Mouse (Mus musculus): ENCODE data around the gene Fbln1.
A peak's percentile ranks its signal among the peaks of the same experiment; 100 is the strongest.
"Not testable (repeated sequence)": the region's sequence is repeated elsewhere in the genome, so short reads cannot be mapped to it uniquely, and the experiment has no call there.

Fbln1 gene

DNA sequence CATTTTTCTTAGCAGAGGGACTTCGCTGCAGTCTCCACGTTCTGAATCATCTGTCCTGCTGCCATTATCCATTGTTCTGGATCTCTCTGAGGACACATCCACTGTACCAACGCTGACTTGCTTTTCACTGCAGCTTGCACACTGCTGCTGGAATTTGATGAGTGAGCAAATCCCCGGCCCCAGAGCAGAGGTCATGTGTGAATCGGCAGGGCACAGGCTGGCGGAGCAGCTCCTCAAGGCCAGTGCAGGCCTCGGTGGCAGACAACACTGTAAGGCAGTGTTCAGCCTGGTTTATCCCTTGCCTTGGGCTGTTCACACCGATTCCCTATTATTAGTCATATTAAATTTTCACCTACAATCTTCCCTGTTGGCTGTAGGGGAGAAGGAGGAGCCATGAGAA lies 89.8 kb downstream of the Fbln1 start:
- DNase-seq (ENCODE audit: low spot score in 2 of 2), result no peak

DNA sequence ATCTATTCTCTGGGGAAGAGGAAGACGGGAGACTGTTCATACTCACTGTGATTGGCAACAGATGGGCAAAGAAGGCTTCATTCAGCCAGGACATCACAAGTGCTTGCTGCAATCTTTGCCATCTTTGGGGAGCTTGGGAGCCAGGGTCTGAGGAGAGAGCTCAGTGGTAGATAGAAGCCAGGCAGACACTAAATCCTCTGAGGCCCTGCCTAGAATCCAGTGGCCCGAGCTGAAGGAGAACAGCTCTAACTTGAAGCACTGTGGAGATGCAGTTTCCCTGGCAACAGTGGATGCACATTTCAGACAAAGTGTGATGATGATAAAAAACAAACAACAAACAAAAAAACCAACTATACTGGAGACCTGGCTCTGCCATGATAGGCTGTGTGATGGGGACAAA lies 90.2 kb downstream of the Fbln1 start:
- no peak for DNase-seq (ENCODE audit: low spot score in 2 of 2)

DNA sequence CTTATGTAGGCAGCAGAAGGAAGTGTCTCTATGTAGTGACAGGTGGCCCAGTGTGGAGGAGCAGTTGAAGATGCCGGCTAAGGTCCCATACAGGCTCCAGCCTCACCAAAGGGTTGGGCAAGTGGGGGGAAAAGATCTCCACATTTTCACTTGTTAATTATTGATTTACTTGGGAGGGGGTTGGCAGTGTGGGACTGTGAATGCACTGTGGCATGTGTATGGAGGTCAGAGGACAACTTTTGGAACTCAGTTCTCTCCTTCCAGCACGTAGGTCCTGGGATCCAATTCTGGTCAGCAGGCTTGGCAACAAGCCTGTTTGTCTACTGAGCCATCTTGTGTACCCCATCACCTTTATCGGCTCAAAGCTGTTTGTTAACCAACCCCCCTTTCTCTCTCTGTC lies 90.8 kb downstream of the Fbln1 start:
- no peak for DNase-seq (ENCODE audit: low spot score in 2 of 2)

DNA sequence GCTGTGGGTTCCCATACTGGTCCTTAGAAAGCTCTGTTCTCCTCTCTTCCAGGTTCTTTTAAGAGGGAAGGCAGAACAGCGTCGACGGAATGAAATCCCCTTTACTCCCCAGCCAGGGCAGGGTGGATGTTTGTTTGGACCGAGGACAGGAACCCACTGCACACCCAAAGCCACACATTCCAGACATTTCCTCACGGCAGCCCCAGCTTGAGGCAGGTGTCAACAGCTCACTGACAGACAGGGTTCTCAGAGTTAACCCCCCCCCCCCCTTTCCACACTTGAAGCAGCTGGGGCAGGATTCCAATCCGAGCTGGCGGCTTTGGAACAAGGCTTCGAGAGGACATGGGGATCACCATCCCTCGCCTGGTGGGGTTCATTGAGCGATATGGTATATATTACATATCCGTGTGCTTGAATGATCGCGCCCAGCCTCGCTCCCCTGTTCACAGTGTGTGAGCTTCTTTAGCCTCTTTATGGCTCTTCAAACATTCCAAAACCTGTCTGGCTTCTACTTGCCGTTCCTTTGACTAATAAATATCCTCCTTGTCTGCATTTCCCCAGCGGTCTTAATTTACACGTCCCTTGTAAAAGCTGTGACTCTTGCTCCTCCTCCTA lies 92.5 kb downstream of the Fbln1 start:
- DNase-seq (ENCODE audit: low spot score in 2 of 2), result no peak

DNA sequence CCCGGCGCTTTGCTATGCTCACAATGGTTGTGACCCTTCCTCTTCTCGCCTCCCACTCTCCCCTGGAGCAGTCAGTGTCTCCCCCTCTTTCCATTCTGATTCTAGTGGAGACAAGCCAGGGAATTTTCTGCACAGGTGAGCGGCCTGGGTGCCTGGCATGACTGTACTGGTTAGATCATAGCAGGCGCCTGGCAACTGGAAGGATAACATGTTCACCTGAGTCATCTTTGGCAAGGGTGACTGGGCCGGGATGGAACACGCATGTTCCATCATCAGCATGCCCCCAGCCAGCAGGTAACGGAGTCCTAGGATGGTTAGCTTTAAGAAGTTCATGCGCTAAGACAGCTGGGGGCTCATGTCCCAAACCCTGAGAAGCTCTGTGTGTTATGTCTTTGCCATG lies 93.2 kb downstream of the Fbln1 start:
- DNase-seq (ENCODE audit: low spot score in 2 of 2), result no peak

DNA sequence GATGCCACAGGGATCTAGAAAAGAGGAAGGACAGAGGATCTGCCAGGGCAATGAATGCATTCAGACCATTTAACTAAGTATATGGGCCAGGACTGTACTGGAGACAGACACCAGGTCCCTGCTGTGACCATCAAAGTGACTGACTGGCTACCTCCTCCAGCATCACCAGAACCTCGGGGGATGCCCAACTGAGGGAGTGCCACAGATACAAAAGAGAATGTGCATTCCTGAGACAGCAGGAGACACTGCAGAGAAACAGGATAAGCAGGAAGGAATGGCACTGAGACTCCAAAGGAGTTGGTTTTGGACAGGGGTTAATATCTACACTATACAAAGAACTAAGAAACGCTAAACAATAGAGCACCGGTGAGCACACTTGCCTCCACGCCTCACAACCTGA lies 97.5 kb downstream of the Fbln1 start:
- no peak for DNase-seq (ENCODE audit: low spot score in 2 of 2)

DNA sequence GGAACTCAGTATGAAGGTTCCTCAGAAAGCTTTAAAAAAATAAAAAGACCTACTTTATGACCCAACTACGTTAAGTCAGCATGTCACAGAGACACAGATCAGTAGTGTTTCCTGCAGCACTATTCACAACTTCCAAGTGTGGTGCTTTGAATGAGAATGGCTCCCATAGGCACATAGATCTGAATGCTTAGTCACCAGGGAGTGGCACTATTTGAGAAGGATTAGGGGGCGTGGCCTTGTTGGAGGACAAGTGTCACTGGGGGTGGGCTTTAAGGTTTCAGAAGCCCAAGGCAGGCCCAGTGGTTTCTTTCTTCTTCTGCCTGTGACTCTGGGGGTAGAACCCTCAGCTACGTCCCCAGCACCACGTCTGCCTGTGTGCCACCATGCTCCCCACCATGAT lies 98.2 kb downstream of the Fbln1 start:
- DNase-seq (ENCODE audit: low spot score in 2 of 2), result no peak

DNA sequence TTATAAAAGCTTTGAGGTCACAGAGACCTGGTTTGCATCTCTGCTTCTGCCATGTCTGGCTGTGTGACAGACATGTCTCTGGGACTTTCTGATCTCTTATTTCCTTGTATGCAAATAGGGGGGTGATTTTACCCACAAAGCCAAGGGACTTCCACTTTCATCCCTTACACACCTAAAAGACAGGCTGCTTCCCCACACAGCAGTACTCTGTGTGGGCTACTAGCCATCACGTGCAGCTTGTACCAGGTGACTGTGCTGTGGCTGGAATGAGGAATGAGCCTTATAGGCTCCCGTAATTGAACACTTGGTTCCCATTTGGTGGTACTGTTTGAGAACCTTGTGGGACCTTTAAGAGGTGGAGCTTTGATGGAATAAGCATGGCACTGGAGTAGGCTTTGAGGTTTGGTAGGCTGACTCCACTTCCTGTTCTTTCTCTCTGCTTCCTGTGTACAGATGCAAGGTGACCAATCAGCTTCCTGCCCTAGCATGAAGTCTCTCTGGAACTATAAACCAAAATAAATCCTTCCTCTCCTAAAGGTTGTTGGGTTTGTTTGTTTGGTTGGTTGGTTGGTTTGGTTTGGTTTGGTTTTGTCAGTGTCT lies 101.4 kb downstream of the Fbln1 start:
- no peak for DNase-seq (ENCODE audit: low spot score in 2 of 2)

DNA sequence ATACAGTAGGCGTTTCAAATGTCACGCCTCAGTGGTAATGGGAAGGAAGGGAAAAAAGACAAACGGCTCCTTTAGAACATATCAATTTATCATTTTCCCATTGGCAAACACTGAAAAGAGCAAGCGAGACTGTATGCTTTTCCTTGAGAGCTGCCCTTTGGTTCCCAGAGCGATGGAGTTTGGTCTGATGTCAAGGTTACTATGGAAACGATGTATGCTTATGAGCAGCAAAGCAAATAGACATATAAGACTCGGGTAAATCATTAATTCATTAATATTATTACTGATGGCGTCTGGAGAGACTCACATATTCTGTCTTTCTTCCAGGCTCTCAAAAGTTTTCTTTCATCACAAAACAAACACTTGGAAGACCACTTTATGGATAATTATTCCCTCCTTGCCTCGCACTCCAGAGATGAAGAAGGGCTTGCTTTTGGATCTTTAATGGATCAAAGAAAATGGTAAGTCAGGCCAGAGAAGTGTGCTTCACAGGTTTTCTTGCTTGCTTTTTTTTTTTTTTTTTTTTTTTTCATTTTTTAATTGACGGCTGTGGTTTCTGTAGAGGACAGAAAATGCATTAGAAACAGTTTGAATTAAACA lies 105.4 kb downstream of the Fbln1 start:
- no peak for DNase-seq (ENCODE audit: low spot score in 2 of 2)

DNA sequence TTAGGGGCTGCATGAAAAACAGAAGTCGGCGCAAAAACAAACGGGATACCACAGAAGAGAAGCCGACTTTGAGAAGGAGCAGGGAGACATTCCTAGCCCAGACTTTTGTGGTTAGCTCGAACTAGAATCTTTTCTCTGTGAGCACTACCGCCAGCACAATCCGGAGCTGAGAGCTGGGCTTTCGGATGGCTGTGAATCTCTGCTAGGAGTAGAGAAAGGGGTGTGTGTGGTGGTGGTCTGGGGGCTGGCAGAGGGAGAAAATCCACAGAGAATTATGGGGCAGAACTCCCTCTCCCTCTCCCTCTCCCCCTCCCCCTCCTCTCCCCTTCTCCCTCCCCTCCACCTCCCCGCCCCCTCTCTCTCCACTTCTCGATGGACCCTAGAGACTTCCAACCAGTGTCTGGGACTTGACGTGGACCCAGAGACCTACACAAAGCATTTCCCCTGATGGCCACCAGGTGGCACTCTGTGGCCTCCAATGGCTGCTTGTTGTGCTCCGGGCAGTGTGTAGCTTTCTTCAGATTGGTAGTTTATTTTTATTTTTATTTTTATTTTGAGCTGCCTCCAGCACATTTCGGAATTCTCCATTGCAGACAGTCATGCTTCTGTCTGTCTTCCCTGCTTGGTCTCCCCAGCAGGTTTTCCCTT lies 109.8 kb downstream of the Fbln1 start:
- DNase-seq (ENCODE audit: low spot score in 2 of 2), result peak; percentile 30 to 68

DNA sequence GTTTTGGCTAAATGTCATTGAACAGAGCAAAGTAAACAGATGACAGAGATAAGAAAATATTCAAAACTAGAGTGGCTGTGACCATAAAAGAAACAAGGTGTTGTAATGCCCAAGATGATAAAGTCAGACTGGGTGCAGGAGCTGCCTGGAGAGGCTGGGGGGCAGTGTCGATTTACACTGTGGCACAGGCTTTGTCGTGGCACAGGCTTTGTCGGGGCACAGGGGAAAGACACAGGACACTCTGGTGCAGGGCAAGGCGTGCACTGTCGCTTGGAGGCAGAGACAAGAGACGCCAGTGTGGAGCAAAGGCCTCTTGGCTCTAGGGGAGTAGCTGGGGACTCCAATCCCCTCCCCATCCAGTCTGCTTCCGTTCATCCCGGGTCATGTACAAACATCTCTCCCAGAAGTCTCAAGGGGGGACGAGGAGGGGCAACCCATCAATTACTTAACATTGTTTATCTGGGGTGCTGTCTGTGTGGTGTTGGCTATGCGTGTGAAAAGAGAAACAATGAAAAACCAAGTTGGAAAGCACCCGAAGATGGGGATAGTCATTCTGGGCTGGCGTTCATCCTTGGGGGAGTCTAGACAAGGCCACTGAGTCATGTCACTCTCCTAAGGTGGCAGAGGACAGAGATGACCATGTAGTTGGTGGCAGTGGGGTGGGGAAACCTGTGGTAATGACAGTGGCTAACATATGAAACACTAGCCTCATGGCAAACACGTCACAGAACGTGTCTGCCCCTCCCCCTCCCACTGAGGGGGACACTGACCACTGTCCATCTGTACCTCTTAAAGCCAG lies 110.8 kb downstream of the Fbln1 start:
- DNase-seq (ENCODE audit: low spot score in 2 of 2), result no peak

DNA sequence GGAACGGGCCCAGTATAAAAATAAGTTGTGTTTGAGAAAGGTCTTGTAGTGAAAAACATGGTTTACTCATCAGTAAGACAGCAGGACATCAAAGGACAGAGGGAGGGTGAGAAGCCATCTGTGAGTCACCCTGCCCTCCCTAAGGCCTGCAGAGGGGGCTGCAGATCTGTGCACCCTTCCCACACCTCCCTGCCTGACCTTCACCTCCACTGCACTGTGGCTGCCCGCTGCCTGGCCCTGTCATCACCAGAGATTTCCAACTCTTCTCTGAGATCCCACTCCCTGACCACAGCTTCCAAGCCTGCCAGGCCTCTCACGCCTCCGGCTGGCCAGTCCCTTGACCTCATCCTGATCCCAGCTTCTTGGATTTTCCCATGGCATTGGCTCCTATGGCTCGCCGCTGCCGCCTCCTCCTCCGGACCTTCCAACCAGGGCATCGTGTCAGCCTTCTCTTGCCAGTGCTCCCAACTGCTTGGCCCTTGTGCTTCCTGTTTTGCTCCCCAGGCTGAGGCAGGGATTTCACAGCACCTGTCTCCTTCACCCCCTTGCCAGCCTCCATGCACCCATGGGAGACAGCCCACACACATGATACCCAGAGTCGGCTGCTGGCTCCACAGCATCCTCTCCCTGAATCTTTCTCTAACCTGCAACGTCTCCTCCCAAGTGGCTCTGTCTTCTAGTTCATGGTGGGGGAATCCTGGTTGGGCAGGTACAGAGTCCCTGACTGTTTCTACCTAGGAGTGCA lies 114.3 kb downstream of the Fbln1 start:
- DNase-seq (ENCODE audit: low spot score in 2 of 2), result no peak

DNA sequence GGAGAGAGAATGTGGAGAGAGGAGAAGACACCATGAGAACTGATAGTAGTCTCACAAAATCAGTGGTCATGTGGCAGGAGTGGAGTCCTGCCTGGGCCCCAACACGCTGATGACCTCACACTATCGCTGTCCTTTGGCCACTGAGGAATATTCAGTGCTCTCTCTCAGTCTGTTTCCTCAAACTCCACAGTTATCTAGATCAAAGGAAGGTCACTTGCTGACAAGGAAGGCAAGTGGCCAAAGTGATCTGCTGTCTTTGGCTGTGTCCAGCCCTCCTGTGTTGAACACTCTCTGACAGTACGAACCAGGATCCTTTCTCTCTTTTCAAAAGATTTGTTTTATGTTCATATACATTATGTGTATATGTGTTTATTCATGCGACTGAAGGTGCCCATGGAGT lies 117.5 kb downstream of the Fbln1 start:
- DNase-seq (ENCODE audit: low spot score in 2 of 2), result no peak

DNA sequence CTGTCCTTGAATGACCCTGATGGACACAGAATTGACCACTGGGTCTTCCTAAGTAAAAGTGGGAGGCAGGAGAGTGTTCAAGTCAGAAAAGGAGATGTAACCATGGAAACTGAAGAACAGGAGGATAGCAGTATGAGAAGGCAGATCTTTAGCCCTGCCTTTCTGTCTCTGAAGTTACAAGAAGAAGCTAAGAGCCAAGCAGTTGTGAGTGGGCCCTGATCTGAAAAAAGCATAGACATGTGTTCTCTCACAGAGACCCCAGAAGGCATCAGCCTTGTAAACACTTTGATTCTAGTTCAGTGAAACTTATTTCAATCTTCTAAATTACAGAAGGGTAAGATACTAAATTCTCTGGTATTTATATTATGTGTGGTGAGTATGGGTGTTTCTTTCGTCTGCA lies 118.7 kb downstream of the Fbln1 start:
- DNase-seq (ENCODE audit: low spot score in 2 of 2), result no peak

DNA sequence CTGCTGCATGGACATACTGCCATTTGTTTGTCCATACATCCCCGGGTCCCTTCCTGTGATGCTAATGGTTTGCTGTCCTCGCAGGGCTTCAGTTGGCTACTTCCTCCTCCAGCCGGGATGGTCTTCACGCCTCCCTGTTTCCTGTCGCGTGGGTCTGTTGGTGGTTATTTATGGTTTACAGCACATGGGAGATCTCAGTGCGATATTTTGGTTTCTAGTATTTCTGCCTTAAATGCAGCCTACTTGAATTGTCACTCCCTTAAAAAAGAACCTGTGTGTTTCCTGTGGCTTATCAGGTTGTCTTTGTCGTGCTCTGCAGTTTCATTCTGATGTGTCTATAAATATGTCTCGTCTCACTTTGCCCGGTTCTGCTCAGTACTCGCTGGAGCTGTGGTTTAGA lies 122.1 kb downstream of the Fbln1 start:
- DNase-seq (ENCODE audit: low spot score in 2 of 2), result no peak

DNA sequence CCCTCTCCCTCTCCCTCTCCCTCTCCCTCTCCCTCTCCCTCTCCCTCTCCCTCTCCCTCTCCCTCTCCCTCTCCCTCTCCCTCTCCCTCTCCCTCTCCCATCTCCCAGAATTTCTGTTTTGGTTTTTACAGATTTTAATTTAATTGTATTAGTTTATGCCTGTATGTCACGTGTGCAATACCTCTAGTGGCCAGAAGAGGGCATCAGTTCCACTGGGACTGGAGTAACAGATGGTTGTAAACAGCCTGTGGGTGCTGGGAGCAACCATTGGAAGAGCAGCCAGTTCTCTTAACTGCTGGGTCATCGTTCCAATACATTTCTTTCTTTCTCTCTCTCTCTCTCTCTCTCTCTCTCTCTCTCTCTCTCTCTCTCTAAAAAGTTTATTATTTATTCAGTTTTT lies 122.7 kb downstream of the Fbln1 start:
- DNase-seq (ENCODE audit: low spot score in 2 of 2), result peak in 1 of 2 experiments; percentile 47

DNA sequence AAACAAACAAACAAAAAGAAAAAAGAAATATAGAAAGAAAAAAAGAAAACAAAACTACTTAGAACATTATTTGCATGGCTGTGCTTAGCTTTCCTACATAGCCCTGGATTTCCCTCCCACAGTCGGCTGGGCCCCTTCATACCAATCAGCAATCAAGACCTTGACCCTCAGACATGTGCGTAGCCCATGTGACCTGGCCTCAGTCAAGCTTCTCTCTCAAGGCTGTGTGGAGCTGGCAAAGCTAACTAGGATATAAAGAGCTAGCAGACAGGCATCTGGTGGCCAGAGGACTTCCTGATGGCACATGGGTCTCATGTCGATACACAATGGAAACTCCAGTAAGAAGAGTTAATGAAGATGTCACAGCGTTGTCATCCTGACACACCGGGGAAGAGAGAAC lies 123.3 kb downstream of the Fbln1 start:
- no peak for DNase-seq (ENCODE audit: low spot score in 2 of 2)

DNA sequence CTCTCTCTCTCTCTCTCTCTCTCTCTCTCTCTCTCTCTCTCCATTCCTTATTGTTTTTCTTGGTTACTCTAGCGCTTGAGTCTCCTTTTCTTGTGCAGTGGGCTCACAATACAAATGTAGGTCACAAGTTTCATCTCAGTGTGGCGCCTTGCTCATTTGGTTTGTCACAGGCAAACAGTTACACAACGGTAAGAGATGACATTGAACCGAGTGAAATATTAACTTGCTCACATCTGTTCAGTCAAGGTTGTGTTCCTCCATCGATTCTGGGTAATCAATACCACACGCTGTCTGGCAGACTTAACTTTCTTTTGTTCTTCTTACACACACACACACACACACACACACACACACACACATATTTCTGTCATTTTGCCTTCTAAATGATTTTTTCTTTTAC lies 124.3 kb downstream of the Fbln1 start:
- DNase-seq (ENCODE audit: low spot score in 2 of 2), result no peak

DNA sequence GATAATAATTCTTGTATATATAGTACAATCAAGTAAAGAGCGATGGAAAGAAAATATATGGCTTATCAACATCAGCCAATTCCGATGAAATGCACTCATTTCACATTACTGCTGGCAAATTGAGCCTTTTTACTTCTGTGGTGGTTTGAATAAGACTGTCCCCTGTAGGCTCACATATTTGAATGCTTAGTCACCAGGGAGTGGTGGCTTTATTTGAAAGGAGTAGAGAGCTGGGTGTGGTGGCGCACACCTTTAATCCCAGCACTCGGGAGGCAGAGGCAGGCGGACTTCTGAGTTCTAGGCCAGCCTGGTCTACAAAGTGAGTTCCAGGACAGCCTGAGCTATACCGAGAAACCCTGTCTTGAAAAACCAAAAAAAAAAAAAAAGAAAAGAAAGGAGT lies 127.8 kb downstream of the Fbln1 start:
- DNase-seq (ENCODE audit: low spot score in 2 of 2), result not testable (repeated sequence)

DNA sequence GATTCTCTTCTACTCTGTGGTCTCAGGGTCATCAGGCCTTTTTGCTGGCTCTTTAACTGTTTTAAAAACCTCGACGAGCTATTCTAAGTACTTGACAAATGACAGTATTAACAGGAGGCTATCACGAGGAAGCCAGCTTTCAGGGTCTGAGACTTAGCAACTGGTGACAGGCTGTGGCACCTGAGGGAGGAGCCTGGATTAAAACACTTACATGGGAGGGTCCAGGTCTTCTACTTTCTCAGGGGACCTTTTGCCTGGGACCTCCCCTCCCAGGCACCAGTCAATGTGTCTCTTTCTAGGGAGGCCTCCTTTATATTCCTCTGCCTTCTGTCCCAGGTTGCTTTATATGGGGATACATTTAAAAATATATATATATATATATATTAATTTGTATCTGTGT lies 128.5 kb downstream of the Fbln1 start:
- no peak for DNase-seq (ENCODE audit: low spot score in 2 of 2)

DNA sequence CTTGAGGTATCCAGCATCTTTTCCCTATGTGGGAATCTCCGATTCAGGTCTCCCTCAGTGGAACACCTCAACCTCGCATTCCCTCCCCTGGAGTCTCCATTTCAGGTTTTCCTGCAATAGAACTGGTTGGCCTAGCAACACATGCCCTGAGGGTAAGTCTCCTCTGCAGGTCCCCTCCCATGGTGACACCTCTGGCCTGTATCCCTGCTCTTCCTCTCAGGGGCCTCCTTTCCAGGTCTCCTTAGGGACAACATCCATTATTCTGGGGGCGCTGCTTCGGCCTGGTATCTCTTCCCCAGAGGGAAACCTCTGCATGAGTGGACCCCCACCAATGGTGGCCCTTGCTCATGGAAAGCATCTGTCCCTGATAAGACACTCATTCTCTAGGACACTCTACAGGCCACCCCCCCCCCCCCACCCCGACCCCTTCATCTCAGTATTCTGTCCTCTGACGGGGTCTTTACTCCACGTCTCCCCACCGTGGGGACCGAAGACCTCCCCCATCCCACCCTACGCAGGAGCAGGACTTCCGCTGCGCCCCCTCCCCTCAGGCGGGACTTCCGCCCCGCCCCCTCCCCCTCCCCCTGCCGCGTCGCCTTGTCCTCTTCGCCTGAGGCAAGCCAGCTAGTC lies 130.0 kb downstream of the Fbln1 start, which contains the start of gene Atxn10:
Atxn10 (plus strand) TSS at position 575 of the 630 bp plus-strand sequence.
- no peak for DNase-seq (ENCODE audit: low spot score in 2 of 2)

Data from spleen, postnatal 10 days (tissue).